Mouse (Mus musculus): ENCODE data around the gene Zdhhc14. TPM values are rescaled to one million over a fixed set of nuclear protein-coding genes. Genes with fewer than 3 reads are reported as not detected.
A peak's percentile ranks its signal among the peaks of the same experiment; 100 is the strongest.

Zdhhc14 gene
- polyA plus RNA-seq, 1 experiment from 2014 or later: 0.60 TPM

GRCm38 (mm10) chr17:5768810-5769520 is 276.6 kb downstream of the Zdhhc14 start:
- Histone ChIP-seq H3K4me2 (ENCODE audit: low read depth, low read length) (no peak overlapping the region), H3K9me3 (ENCODE audit: control insufficient read depth, low read length) (no peaks in the 10 kb centered on the region), H3K36me3 (ENCODE audit: control insufficient read depth, insufficient read depth, low read length) (no peaks in the 10 kb centered on the region), H3K27me3 (ENCODE audit: control insufficient read depth, insufficient read depth, low read depth, low read length) (no peaks in the 10 kb centered on the region), H3K4me1 (replicated peaks; ENCODE audit: control insufficient read depth, insufficient read depth, low read length) (peaks cover 9% of the 10 kb centered on the region), H3K27ac (ENCODE audit: low read length) (peak overlapping the region; percentile 95), H3K4me3 (ENCODE audit: low read length) (no peak overlapping the region), H3K9ac (ENCODE audit: low read length) (no peak overlapping the region)
- WGBS: 70% methylated on average over 9 of the region's 9 CpGs
- ATAC-seq (ENCODE audit: low read depth): no peak

- Histone ChIP-seq H3K27ac (ENCODE audit: low read length) (peak overlapping the region; percentile 95), H3K4me1 (replicated peaks; ENCODE audit: control insufficient read depth, insufficient read depth, low read length) (peaks cover 9% of the 10 kb centered on the region), H3K4me2 (ENCODE audit: low read depth, low read length) (peak overlapping the region; percentile 71), H3K36me3 (ENCODE audit: control insufficient read depth, insufficient read depth, low read length) (no peaks in the 10 kb centered on the region), H3K9ac (ENCODE audit: low read length) (no peak overlapping the region), H3K9me3 (ENCODE audit: control insufficient read depth, low read length) (peaks cover 2% of the 10 kb centered on the region; the same call in 1 of the 2 replicates), H3K4me3 (ENCODE audit: low read length) (peak overlapping the region; percentile 39; the same call in 1 of the 2 replicates), H3K27me3 (ENCODE audit: control insufficient read depth, insufficient read depth, low read depth, low read length) (no peaks in the 10 kb centered on the region)
- ATAC-seq (ENCODE audit: low read depth): peak; percentile 66
- 18% methylated on average over 7 of the region's 7 CpGs for WGBS
Observed at GRCm38 (mm10) chr17:5769776-5770175, 277.4 kb downstream of the Zdhhc14 start.

GRCm38 (mm10) chr17:5770265-5771249 is 278.2 kb downstream of the Zdhhc14 start:
- Histone ChIP-seq H3K9ac (ENCODE audit: low read length) (peak overlapping the region; percentile 53), H3K9me3 (ENCODE audit: control insufficient read depth, low read length) (peaks cover 3% of the 10 kb centered on the region; the same call in 1 of the 2 replicates), H3K27ac (ENCODE audit: low read length) (peak overlapping the region; percentile 95), H3K4me2 (ENCODE audit: low read depth, low read length) (peak overlapping the region; percentile 71), H3K36me3 (ENCODE audit: control insufficient read depth, insufficient read depth, low read length) (no peaks in the 10 kb centered on the region), H3K4me1 (replicated peaks; ENCODE audit: control insufficient read depth, insufficient read depth, low read length) (peaks cover 9% of the 10 kb centered on the region), H3K27me3 (ENCODE audit: control insufficient read depth, insufficient read depth, low read depth, low read length) (no peaks in the 10 kb centered on the region), H3K4me3 (ENCODE audit: low read length) (peak overlapping the region; percentile 39)
- 7% methylated on average over 22 of the region's 22 CpGs for WGBS
- ATAC-seq (ENCODE audit: low read depth): peak; percentile 96

- Histone ChIP-seq H3K9ac (ENCODE audit: low read length) (no peak overlapping the region), H3K4me1 (replicated peaks; ENCODE audit: control insufficient read depth, insufficient read depth, low read length) (no peaks in the 10 kb centered on the region), H3K4me2 (ENCODE audit: low read depth, low read length) (no peak overlapping the region), H3K36me3 (ENCODE audit: control insufficient read depth, insufficient read depth, low read length) (no peaks in the 10 kb centered on the region), H3K27me3 (ENCODE audit: control insufficient read depth, insufficient read depth, low read depth, low read length) (no peaks in the 10 kb centered on the region), H3K4me3 (ENCODE audit: low read length) (no peak overlapping the region), H3K27ac (ENCODE audit: low read length) (no peak overlapping the region), H3K9me3 (ENCODE audit: control insufficient read depth, low read length) (no peaks in the 10 kb centered on the region)
- ATAC-seq (ENCODE audit: low read depth): no peak
- 66% methylated on average over 5 of the region's 5 CpGs for WGBS
Observed at GRCm38 (mm10) chr17:5780213-5780975, 288.0 kb downstream of the Zdhhc14 start.

GRCm38 (mm10) chr17:5785238-5785637 is 292.9 kb downstream of the Zdhhc14 start:
- no peak overlapping the region for H3K4me3 ChIP-seq (ENCODE audit: low read length)
- no peak for ATAC-seq (ENCODE audit: low read depth)
- H3K4me1 ChIP-seq (replicated peaks; ENCODE audit: control insufficient read depth, insufficient read depth, low read length): no peaks in the 10 kb centered on the region
- no peaks in the 10 kb centered on the region for H3K27me3 ChIP-seq (ENCODE audit: control insufficient read depth, insufficient read depth, low read depth, low read length)
- H3K4me2 ChIP-seq (ENCODE audit: low read depth, low read length): no peak overlapping the region
- no peak overlapping the region for H3K9ac ChIP-seq (ENCODE audit: low read length)
- 44% methylated on average over 2 of the region's 2 CpGs for WGBS
- H3K36me3 ChIP-seq (ENCODE audit: control insufficient read depth, insufficient read depth, low read length): no peaks in the 10 kb centered on the region
- no peaks in the 10 kb centered on the region for H3K9me3 ChIP-seq (ENCODE audit: control insufficient read depth, low read length)
- no peak overlapping the region for H3K27ac ChIP-seq (ENCODE audit: low read length)

- WGBS: 86% methylated on average over 12 of the region's 12 CpGs
- H3K27ac ChIP-seq (ENCODE audit: low read length): no peak overlapping the region
- H3K4me2 ChIP-seq (ENCODE audit: low read depth, low read length): no peak overlapping the region
- H3K27me3 ChIP-seq (ENCODE audit: control insufficient read depth, insufficient read depth, low read depth, low read length): no peaks in the 10 kb centered on the region
- H3K36me3 ChIP-seq (ENCODE audit: control insufficient read depth, insufficient read depth, low read length): no peaks in the 10 kb centered on the region
- H3K4me3 ChIP-seq (ENCODE audit: low read length): no peak overlapping the region
- H3K9me3 ChIP-seq (ENCODE audit: control insufficient read depth, low read length): no peaks in the 10 kb centered on the region
- H3K9ac ChIP-seq (ENCODE audit: low read length): no peak overlapping the region
- ATAC-seq (ENCODE audit: low read depth): no peak
- 0 out of 2 replicates have a peak, but pooled peaks cover 4% of the 10 kb centered on the region for H3K4me1 ChIP-seq (replicated peaks; ENCODE audit: control insufficient read depth, insufficient read depth, low read length)
Observed at GRCm38 (mm10) chr17:5792164-5792791, 299.9 kb downstream of the Zdhhc14 start.

GRCm38 (mm10) chr17:5793593-5793992 is 301.2 kb downstream of the Zdhhc14 start:
- no peak for ATAC-seq (ENCODE audit: low read depth)
- Histone ChIP-seq H3K9ac (ENCODE audit: low read length) (no peak overlapping the region), H3K4me1 (replicated peaks; ENCODE audit: control insufficient read depth, insufficient read depth, low read length) (peaks cover 7% of the 10 kb centered on the region; the same call in 1 of the 2 replicates), H3K27ac (ENCODE audit: low read length) (no peak overlapping the region), H3K27me3 (ENCODE audit: control insufficient read depth, insufficient read depth, low read depth, low read length) (no peaks in the 10 kb centered on the region), H3K36me3 (ENCODE audit: control insufficient read depth, insufficient read depth, low read length) (no peaks in the 10 kb centered on the region), H3K9me3 (ENCODE audit: control insufficient read depth, low read length) (no peaks in the 10 kb centered on the region), H3K4me3 (ENCODE audit: low read length) (no peak overlapping the region), H3K4me2 (ENCODE audit: low read depth, low read length) (no peak overlapping the region)
- 72% methylated on average over 4 of the region's 4 CpGs for WGBS

- Histone ChIP-seq H3K36me3 (ENCODE audit: control insufficient read depth, insufficient read depth, low read length) (no peaks in the 10 kb centered on the region), H3K27me3 (ENCODE audit: control insufficient read depth, insufficient read depth, low read depth, low read length) (no peaks in the 10 kb centered on the region)
- 55% methylated on average over 5 of the region's 5 CpGs for WGBS
Observed at GRCm38 (mm10) chr17:5794276-5794675, 301.9 kb downstream of the Zdhhc14 start.

More at GRCm38 (mm10) chr17:5794276-5794675, 301.9 kb downstream of the Zdhhc14 start:
- Histone ChIP-seq H3K4me3 (ENCODE audit: low read length) (no peak overlapping the region), H3K4me2 (ENCODE audit: low read depth, low read length) (no peak overlapping the region), H3K4me1 (replicated peaks; ENCODE audit: control insufficient read depth, insufficient read depth, low read length) (peaks cover 7% of the 10 kb centered on the region; the same call in 1 of the 2 replicates), H3K9me3 (ENCODE audit: control insufficient read depth, low read length) (no peaks in the 10 kb centered on the region), H3K9ac (ENCODE audit: low read length) (no peak overlapping the region), H3K27ac (ENCODE audit: low read length) (no peak overlapping the region)
- ATAC-seq (ENCODE audit: low read depth): no peak

Data from lung, embryonic 16.5 days (tissue).